Mouse (Mus musculus) myocyte (in vitro differentiated cells): ENCODE results near the gene Lama4. TPM values are rescaled to one million over a fixed set of nuclear protein-coding genes. Genes with fewer than 3 reads are reported as not detected.

Experiments
- H3K27me3 ChIP-seq: one replicate; pipeline ENCODE4 v1.6.1; 2011; ENCODE audit not compliant: control insufficient read depth, insufficient read depth, insufficient read length
- H3K36me3 ChIP-seq: one replicate; pipeline ENCODE4 v1.6.1; 2011; ENCODE audit not compliant: control insufficient read depth, insufficient read depth
- H3K4me2 ChIP-seq: one replicate; pipeline ENCODE4 v1.6.1; 2011; ENCODE audit warnings: low read depth, control low read depth
- H3K4me3 ChIP-seq: one replicate; pipeline ENCODE4 v1.5.1; 2011; ENCODE audit warnings: mild to moderate bottlenecking, control low read depth, moderate library complexity
- H3K79me2 ChIP-seq: one replicate; pipeline ENCODE4 v1.6.1; 2011; ENCODE audit not compliant: control insufficient read depth, insufficient read depth
- H3ac ChIP-seq: one replicate; pipeline ENCODE4 v1.6.1; 2011; ENCODE audit not compliant: control insufficient read depth, insufficient read length
- CEBPB ChIP-seq: IDR thresholded peaks from 2 replicates; pipeline ENCODE4 v1.6.1; 2011; ENCODE audit warnings: mild to moderate bottlenecking, moderate library complexity; ENCODE audit not compliant: poor library complexity, insufficient read depth, severe bottlenecking
- E2F4 ChIP-seq: IDR thresholded peaks from one replicate; pipeline ENCODE4 v1.6.1; 2011; ENCODE audit warnings: mild to moderate bottlenecking, control low read depth, moderate library complexity; ENCODE audit not compliant: insufficient read depth
- MAX ChIP-seq: IDR thresholded peaks from one replicate; pipeline ENCODE4 v1.6.1; 2011; ENCODE audit warnings: low read depth, mild to moderate bottlenecking, control low read depth
- MYOD1 ChIP-seq, 3 experiments: IDR thresholded peaks; one replicate each; pipeline ENCODE4 v1.6.1; 2011; ENCODE audit warnings: control low read depth in 2 of 3, low read depth in 2 of 3, mild to moderate bottlenecking in 2 of 3, moderate library complexity in 1 of 3; ENCODE audit not compliant: insufficient read length in 2 of 3, control insufficient read depth in 1 of 3
- MYOG ChIP-seq, 3 experiments: IDR thresholded peaks; one replicate each; pipeline ENCODE4 v1.6.1; 2011; ENCODE audit warnings: control low read depth in 2 of 3, low read depth in 2 of 3, mild to moderate bottlenecking in 2 of 3; ENCODE audit not compliant: insufficient read length in 2 of 3, control insufficient read depth in 1 of 3, insufficient read depth in 1 of 3
- POLR2A ChIP-seq: IDR thresholded peaks from one replicate; pipeline ENCODE4 v1.6.1; 2011; ENCODE audit warnings: low read depth, mild to moderate bottlenecking, control low read depth, moderate library complexity; ENCODE audit not compliant: insufficient read length
- POLR2AphosphoS2 ChIP-seq: IDR thresholded peaks from one replicate; pipeline ENCODE4 v1.6.1; 2011; ENCODE audit warnings: low read depth, control low read depth; ENCODE audit not compliant: insufficient read length
- REST ChIP-seq: IDR thresholded peaks from one replicate; pipeline ENCODE4 v1.6.1; 2011; ENCODE audit warnings: mild to moderate bottlenecking, control low read depth, moderate library complexity; ENCODE audit not compliant: insufficient read depth, insufficient read length
- SRF ChIP-seq: IDR thresholded peaks from one replicate; pipeline ENCODE4 v1.6.1; 2011; ENCODE audit warnings: low read depth; ENCODE audit not compliant: control insufficient read depth, insufficient read length
- TCF12 ChIP-seq: IDR thresholded peaks from one replicate; pipeline ENCODE4 v1.6.1; 2011; ENCODE audit warnings: mild to moderate bottlenecking, control low read depth; ENCODE audit not compliant: poor library complexity, insufficient read depth, severe bottlenecking
- TCF3 ChIP-seq: IDR thresholded peaks from one replicate; pipeline ENCODE4 v1.6.1; 2011; ENCODE audit warnings: low read depth, control low read depth; ENCODE audit not compliant: insufficient read length
- USF1 ChIP-seq: IDR thresholded peaks from one replicate; pipeline ENCODE4 v1.6.1; 2011; ENCODE audit warnings: low read depth, mild to moderate bottlenecking, control low read depth, moderate library complexity
- polyA plus RNA-seq: library from polyadenylated mRNA; unstranded; fragments of >200 nt; fragmentation: generic; extraction: Trizol; gene quantifications from one replicate; pipeline ENCODE4 v1.2.1, GENCODE M21; 2012; ENCODE audit warnings: missing spikeins

The Lama4 gene
- polyA plus RNA-seq, 1 experiment = 0.16 TPM

DNA sequence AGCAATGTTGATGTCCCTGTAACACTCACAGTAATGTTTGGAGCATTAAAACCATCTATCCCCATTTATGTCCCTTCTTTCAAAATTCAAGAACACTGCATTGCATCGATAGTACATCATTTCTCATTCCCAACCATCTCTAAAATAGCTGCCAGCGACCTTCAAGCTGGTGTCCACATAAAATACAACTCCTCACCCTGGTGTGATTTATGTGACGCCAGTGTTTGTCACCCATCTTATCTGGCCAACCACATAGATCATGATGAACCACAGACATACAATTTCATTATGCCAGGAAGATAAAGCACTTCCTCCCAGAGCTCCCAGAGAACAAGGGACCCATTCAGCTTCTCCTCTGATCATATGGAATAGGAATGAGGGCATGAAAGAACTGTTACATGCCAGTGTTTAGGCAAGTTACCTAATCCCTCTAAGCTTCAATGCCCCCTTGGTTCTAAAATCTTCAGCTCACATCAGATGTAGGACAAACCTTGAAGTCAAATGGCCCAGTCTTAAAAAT, 79.2 kb downstream of the Lama4 start:
- no peaks in the 10 kb centered on the region for H3K79me2 ChIP-seq
- no peaks in the 10 kb centered on the region for H3K27me3 ChIP-seq
- no peak overlapping the region for H3K4me2 ChIP-seq
- no peak for TF ChIP-seq MYOD1 (IDR thresholded peaks at IDR 0.05; ENCODE audit: control insufficient read depth in 1 of 3, insufficient read length in 2 of 3, low read depth in 2 of 3)
- TF ChIP-seq USF1 = no peak
- TF ChIP-seq SRF = no peak
- no peak for TF ChIP-seq E2F4
- no peak overlapping the region for H3K4me3 ChIP-seq
- no peaks in the 10 kb centered on the region for H3K36me3 ChIP-seq
- no peak overlapping the region for H3ac ChIP-seq

DNA sequence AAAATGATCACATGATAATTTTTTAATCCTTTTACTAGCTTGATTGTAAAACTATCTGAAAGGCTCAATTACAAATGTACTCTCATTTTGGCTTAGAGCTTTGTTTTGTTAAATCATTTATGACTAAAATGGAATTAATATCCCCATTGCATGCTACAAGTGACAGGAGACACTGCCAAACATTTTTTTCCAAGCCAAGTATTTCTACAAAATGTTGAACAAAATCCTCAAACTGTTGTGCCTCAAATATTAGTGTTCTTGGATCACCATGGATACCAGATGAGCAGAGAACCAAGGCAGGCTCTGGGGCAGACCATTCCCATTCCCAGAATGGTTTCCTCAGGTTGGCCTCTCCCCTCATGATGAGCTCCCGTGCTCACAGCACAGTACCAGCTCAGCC, 79.8 kb downstream of the Lama4 start:
- H3ac ChIP-seq = no peak overlapping the region
- TF ChIP-seq MAX (no peak), POLR2AphosphoS2 (no peak), CEBPB (no peak), E2F4 (no peak), TCF3 (no peak), POLR2A (no peak), SRF (no peak), REST (no peak), MYOD1 (IDR thresholded peaks at IDR 0.05; ENCODE audit: control insufficient read depth in 1 of 3, insufficient read length in 2 of 3, low read depth in 2 of 3) (no peak), TCF12 (no peak)
- no peak overlapping the region for H3K4me2 ChIP-seq
- H3K4me3 ChIP-seq = no peak overlapping the region
- H3K79me2 ChIP-seq = no peaks in the 10 kb centered on the region
- no peaks in the 10 kb centered on the region for H3K36me3 ChIP-seq
- no peaks in the 10 kb centered on the region for H3K27me3 ChIP-seq

DNA sequence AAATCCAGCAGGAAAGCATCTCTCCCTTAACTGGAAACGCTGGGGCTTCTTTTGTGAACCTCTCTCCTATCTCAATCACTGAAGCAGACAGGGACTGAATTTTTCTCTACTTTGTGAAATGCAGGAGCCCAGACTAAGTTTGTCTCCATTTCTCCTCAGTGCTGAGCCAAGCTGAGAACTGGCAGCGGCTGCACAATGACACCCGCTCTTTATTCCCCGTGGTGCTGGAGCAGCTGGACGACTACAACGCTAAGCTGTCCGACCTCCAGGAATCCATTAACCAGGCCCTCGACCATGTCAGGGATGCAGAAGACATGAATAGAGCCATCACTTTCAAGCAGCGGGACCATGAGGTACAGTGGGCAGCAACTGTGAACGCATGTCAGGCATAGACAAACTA, 82.5 kb downstream of the Lama4 start:
- no peaks in the 10 kb centered on the region for H3K79me2 ChIP-seq
- H3K4me2 ChIP-seq = no peak overlapping the region
- H3K36me3 ChIP-seq = no peaks in the 10 kb centered on the region
- H3ac ChIP-seq = no peak overlapping the region
- H3K27me3 ChIP-seq = no peaks in the 10 kb centered on the region
- TF ChIP-seq MAX (no peak), REST (no peak), POLR2A (no peak), POLR2AphosphoS2 (no peak), MYOD1 (IDR thresholded peaks at IDR 0.05; ENCODE audit: control insufficient read depth in 1 of 3, insufficient read length in 2 of 3, low read depth in 2 of 3) (no peak)
- H3K4me3 ChIP-seq = no peak overlapping the region

DNA sequence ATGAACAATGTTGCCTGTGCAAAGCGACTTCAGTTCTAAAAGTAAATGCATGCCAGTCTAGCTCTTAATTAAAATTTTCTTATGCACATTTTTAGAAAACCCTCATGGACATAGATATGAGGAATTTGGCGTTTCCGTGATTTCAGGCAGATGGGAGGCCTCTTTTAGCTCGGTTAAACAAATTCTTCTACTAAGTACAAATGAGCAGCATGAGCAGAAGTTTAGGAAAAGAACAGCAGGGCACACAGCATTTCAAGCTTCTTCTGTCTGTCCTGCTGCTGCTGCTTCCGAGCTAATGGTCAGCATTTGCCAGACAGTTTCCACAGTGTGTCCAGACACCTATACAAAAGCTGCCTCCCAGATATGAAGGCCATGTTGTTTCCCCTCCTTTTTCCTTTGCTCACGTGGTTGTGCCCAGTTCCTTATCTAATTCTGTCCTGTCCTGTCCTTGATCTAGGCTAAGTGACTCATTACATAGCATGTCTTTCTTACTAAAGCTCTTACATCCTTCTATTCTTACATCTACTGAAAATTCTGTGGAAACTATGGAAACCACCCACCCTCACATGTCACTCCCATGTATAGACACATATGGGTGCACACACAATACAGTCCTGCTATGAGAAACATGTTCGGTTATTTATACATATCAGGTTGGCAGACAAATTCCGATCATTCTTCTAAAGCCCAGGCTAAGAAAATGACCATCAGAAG, 84.4 kb downstream of the Lama4 start:
- H3K36me3 ChIP-seq = no peaks in the 10 kb centered on the region
- no peak for TF ChIP-seq MYOD1 (IDR thresholded peaks at IDR 0.05; ENCODE audit: control insufficient read depth in 1 of 3, insufficient read length in 2 of 3, low read depth in 2 of 3)
- TF ChIP-seq TCF3 = no peak
- TF ChIP-seq MAX = no peak
- TF ChIP-seq USF1 = no peak
- no peak for TF ChIP-seq SRF
- H3K79me2 ChIP-seq = no peaks in the 10 kb centered on the region
- H3K4me2 ChIP-seq = no peak overlapping the region
- no peak overlapping the region for H3ac ChIP-seq
- no peaks in the 10 kb centered on the region for H3K27me3 ChIP-seq
- H3K4me3 ChIP-seq = no peak overlapping the region

DNA sequence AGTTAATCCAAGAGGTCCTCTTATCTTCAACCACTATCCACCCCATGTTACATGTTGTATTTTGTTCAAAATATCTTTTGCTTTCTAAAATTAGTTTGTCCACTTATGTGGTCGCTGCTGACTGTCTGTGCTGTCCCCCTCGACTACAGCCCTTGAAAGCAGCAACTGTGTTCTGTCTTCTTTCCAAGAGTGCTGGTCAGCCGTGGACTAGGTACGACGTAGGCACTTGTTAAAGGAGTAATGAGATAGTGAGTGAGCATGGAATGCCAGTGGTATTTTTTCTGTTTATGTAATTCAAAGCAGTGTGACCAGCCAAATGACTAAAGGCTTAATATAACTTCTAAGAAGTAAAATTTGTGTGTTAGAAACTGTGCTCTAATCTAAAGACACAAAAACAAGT, 90.7 kb downstream of the Lama4 start:
- Histone ChIP-seq H3K36me3 (no peaks in the 10 kb centered on the region), H3K79me2 (no peaks in the 10 kb centered on the region), H3K4me3 (no peak overlapping the region), H3ac (no peak overlapping the region), H3K4me2 (no peak overlapping the region), H3K27me3 (no peaks in the 10 kb centered on the region)
- TF ChIP-seq POLR2AphosphoS2 = no peak
- no peak for TF ChIP-seq TCF3
- no peak for TF ChIP-seq MYOD1 (IDR thresholded peaks at IDR 0.05; ENCODE audit: control insufficient read depth in 1 of 3, insufficient read length in 2 of 3, low read depth in 2 of 3)
- no peak for TF ChIP-seq MAX
- TF ChIP-seq POLR2A = no peak
- TF ChIP-seq SRF = no peak
- no peak for TF ChIP-seq TCF12
- no peak for TF ChIP-seq USF1
- no peak for TF ChIP-seq CEBPB
- no peak for TF ChIP-seq REST
- no peak for TF ChIP-seq E2F4

DNA sequence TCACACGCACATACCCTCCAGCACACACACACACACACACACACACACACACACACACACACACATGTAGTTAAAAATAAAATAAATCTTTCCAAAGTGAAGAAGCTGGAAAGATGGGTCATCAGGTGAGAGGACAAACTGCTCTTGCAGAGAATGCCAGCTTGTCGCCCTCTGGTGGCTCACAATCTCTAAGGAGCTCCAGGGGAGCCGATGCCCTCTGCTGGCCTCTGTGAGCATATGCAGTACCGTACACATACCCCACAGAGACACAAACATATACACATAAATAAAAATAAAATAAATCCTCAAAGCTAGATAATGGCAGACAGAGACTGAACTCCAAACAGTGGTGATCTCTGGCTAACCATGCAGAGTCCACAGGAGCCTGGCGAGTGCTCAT, 99.4 kb downstream of the Lama4 start:
- Histone ChIP-seq H3ac (no peak overlapping the region), H3K4me2 (no peak overlapping the region), H3K4me3 (no peak overlapping the region), H3K36me3 (no peaks in the 10 kb centered on the region), H3K79me2 (no peaks in the 10 kb centered on the region), H3K27me3 (no peaks in the 10 kb centered on the region)
- no peak for TF ChIP-seq E2F4
- no peak for TF ChIP-seq USF1
- TF ChIP-seq TCF3 = no peak
- no peak for TF ChIP-seq POLR2AphosphoS2
- no peak for TF ChIP-seq TCF12
- TF ChIP-seq POLR2A = no peak
- no peak for TF ChIP-seq REST
- no peak for TF ChIP-seq MAX
- no peak for TF ChIP-seq SRF
- TF ChIP-seq CEBPB = no peak
- no peak for TF ChIP-seq MYOD1 (IDR thresholded peaks at IDR 0.05; ENCODE audit: control insufficient read depth in 1 of 3, insufficient read length in 2 of 3, low read depth in 2 of 3)
- TF ChIP-seq MYOG (IDR thresholded peaks at IDR 0.05; ENCODE audit: control insufficient read depth in 1 of 3, insufficient read depth in 1 of 3, insufficient read length in 2 of 3, low read depth in 2 of 3) = no peak
